Mouse (Mus musculus) cortical plate, adult 2 months (tissue): ENCODE data around the gene Ctr9. TPM values are rescaled to one million over a fixed set of nuclear protein-coding genes. Genes with fewer than 3 reads are reported as not detected.

Experiments used
- H3K27ac ChIP-seq: fragments of 200-500 bp; 2 replicates; pipeline ENCODE4 v1.5.1; 2012; ENCODE audit warnings: low read length, control low read depth, inconsistent platforms; ENCODE audit not compliant: insufficient read depth
- H3K4me1 ChIP-seq: fragments of 200-500 bp; 2 replicates; pipeline ENCODE4 v1.6.1; 2011; ENCODE audit warnings: low read length; ENCODE audit not compliant: control insufficient read depth, insufficient read depth
- H3K4me3 ChIP-seq: fragments of 200-500 bp; 2 replicates; pipeline ENCODE4 v1.5.1; 2011; ENCODE audit warnings: mild to moderate bottlenecking, low read length, control low read depth; ENCODE audit not compliant: insufficient read depth
- CTCF ChIP-seq: fragments of 200-500 bp; IDR thresholded peaks from 2 replicates; pipeline ENCODE4 v1.5.1; 2011; ENCODE audit warnings: mild to moderate bottlenecking, control low read depth, low read length; ENCODE audit not compliant: insufficient read depth; ENCODE audit errors: extremely low read depth
- POLR2A ChIP-seq: fragments of 200-500 bp; IDR thresholded peaks from 2 replicates; pipeline ENCODE4 v1.6.1; 2011; ENCODE audit warnings: mild to moderate bottlenecking, low read length, control low read depth; ENCODE audit not compliant: insufficient read depth; ENCODE audit errors: extremely low read depth
- polyA plus RNA-seq: library from polyadenylated mRNA; depleted of rRNA; stranded (reverse); fragments of >200 nt; gene quantifications from 2 replicates; pipeline ENCODE4 v1.2.3, GENCODE M21; 2012; rRNA removed

The Ctr9 gene
- polyA plus RNA-seq, 1 experiment: 30.4 TPM

DNA sequence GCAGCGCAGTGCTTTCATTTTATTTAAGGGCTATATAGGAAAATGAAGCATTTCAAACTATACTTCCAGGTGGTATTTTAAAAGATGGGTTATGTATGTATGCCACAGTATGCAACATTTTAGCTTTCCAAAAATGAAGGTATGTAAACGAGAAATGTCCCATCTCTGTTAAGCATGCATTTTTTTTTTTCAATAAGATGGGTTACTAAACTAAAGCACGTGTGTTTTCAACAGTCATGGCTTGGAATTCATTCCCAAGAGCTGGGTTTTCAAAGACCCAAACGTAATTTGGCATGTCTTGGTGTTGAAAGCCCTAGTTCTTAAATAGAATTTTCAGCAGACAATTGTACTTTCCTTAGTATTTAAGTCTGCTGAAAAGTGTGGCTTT lies 55.0 kb downstream of the Ctr9 start:
- no peak overlapping the region for H3K27ac ChIP-seq
- no peak for TF ChIP-seq POLR2A
- TF ChIP-seq CTCF: no peak
- peak overlapping the region; percentile 89; the same call in 1 of the 2 replicates for H3K4me3 ChIP-seq
- H3K4me1 ChIP-seq: peaks cover 3% of the 10 kb centered on the region; the same call in 1 of the 2 replicates

DNA sequence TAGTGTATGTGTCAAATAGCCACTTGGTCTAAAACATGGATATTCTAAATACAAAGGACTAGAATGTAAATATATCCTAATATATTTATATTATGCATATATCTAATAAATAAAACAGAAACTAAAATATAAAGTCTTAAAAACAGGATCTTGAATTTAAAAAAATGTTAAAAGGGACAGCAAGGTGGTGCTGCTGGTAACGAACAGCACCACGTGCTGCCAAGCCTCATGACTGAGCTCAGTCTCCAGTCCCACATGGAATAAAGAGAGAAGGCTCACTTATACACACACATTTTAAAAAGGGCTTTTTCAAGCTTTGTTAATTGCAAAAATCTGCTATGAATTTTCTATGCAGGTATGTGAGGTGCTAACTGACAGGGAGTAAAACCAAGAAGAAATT lies 55.7 kb downstream of the Ctr9 start:
- Histone ChIP-seq H3K27ac (no peak overlapping the region), H3K4me3 (no peak overlapping the region), H3K4me1 (peaks cover 3% of the 10 kb centered on the region; the same call in 1 of the 2 replicates)
- TF ChIP-seq POLR2A (no peak), CTCF (no peak)

DNA sequence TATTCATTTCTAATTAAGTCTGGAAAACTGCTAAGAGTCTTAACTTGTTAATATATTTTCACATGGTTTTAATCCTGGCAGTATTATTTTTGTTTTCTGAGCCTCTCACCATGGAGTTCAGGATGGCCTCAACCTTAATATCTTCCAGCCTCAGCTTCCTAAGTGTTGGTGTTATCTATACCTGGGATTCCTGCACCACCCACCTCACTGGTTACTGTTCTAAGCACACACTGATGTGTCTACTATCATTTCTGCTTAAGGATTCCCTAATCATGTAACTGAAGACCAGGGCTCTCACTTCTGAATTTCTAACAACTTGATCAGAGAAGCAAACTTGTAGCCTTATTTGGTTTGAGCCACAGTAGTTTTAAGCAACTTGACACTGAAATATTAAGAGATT lies 56.4 kb downstream of the Ctr9 start:
- H3K27ac ChIP-seq: no peak overlapping the region
- no peak overlapping the region for H3K4me3 ChIP-seq
- H3K4me1 ChIP-seq: peaks cover 2% of the 10 kb centered on the region; the same call in 1 of the 2 replicates
- TF ChIP-seq CTCF (no peak), POLR2A (no peak)

DNA sequence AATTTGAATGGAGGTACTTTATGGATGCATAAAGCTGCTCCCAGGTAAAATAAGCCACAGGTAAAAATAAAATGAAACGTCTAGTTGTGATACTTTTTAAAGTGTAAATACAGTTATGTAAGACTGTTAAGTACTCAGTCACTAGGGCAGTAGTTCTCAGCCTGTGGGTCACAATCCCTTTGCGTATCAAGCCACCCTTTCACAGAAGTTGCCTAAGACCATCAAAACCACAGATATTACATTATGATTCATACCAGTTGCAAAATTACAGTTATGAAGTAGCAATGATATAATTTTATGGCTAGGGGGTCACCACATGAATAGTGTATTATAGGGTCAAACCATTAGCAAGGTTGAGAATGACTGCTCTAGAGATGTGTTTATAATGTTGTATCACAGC lies 66.4 kb downstream of the Ctr9 start:
- no peak overlapping the region for H3K27ac ChIP-seq
- TF ChIP-seq POLR2A (no peak), CTCF (no peak)
- H3K4me1 ChIP-seq: no peaks in the 10 kb centered on the region
- no peak overlapping the region for H3K4me3 ChIP-seq

DNA sequence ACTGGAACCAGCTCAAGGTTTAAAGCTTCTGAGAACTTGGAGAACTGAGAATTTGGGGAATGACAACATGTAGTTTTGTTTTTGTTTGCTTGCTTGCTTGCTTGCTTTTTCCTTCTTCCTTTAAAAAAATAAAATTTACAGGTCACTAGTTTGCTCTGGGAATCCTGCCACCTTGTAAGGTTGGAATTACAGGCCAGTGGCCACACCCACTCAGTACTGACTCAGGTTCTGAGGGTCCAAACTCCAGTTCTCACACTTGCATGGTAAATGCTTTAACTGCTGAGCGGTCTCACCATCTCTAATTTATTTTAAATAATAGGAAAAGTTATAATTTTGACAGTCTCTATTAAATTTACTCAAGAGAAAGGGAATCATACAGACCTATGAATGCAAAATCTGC lies 69.4 kb downstream of the Ctr9 start:
- Histone ChIP-seq H3K4me3 (no peak overlapping the region), H3K27ac (no peak overlapping the region), H3K4me1 (no peaks in the 10 kb centered on the region)
- TF ChIP-seq POLR2A: no peak
- no peak for TF ChIP-seq CTCF

Other genes with a start within 250 kb of the Ctr9 start
- 72.4 and 79.9 TPM in 2 replicates for gene Rnf141, start 184.5 kb upstream of the Ctr9 start, polyA plus RNA-seq
- 0.71 and 0.76 TPM in 2 replicates for gene Lyve1, start 165.7 kb upstream of the Ctr9 start, polyA plus RNA-seq
- 2.3 and 2.6 TPM in 2 replicates for gene Mrvi1, start 46.5 kb upstream of the Ctr9 start, polyA plus RNA-seq
- gene Eif4g2, start 54.1 kb downstream of the Ctr9 start, polyA plus RNA-seq: 233 and 242 TPM in 2 replicates